Mouse (Mus musculus) liver, postnatal 0 days (tissue): ENCODE data around the gene Tctn1.

Experiments used
- CTCF ChIP-seq: sonication (generic); IDR thresholded peaks from 2 replicates; pipeline ENCODE4 v1.5.1; 2016; ENCODE audit warnings: antibody characterized with exemption, low read depth
- EP300 ChIP-seq: IDR thresholded peaks from 2 replicates; pipeline ENCODE4 v1.6.1; 2016; ENCODE audit warnings: antibody characterized with exemption, low read depth, mild to moderate bottlenecking

DNA sequence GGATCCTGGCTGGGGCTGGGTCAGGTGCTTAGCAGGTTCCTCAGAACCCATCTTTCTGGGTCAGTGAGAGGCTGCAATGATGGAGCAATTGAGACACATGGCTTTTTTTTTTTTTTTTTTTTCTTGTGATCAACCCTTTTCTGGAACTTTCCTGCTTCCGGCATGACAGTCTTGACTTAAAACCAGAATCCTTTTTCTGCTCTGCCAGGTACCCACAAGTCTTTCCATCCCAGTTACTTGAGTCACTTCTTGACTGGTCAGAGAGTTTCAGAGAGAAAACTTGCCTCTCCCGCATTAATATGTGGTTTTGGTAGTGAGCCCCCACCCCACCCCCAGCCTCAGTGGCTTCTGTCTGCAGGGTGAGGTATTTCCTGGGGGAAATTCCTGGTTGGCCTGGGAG, 40.0 kb downstream of the Tctn1 start:
- TF ChIP-seq CTCF (no peak), EP300 (no peak)
